Mouse (Mus musculus) kidney, adult 2 months (tissue): Measurements from ENCODE around the gene Bcar3. TPM values are rescaled to one million over a fixed set of nuclear protein-coding genes. Genes with fewer than 3 reads are reported as not detected.
A peak's percentile ranks its signal among the peaks of the same experiment; 100 is the strongest.

ENCODE experiments used
- DNase-seq: peaks from one replicate; pipeline ENCODE4 v3.0.0; 2021
- H3K27ac ChIP-seq: fragments of 200-500 bp; 2 replicates; pipeline ENCODE4 v1.5.1; 2012; ENCODE audit warnings: low read depth, low read length, control low read depth, inconsistent platforms; ENCODE audit not compliant: insufficient read depth
- H3K27me3 ChIP-seq: fragments of 200-500 bp; replicated peaks from 2 replicates; pipeline ENCODE4 v1.6.1; 2012; ENCODE audit warnings: mild to moderate bottlenecking, moderate library complexity, low read length, inconsistent platforms; ENCODE audit not compliant: control insufficient read depth, insufficient read depth
- H3K36me3 ChIP-seq: fragments of 200-500 bp; 2 replicates; pipeline ENCODE4 v1.6.1; 2012; ENCODE audit warnings: mild to moderate bottlenecking, moderate library complexity, low read length, inconsistent platforms; ENCODE audit not compliant: control insufficient read depth, insufficient read depth
- H3K4me1 ChIP-seq: fragments of 200-500 bp; 2 replicates; pipeline ENCODE4 v1.6.1; 2011; ENCODE audit warnings: low read length; ENCODE audit not compliant: control insufficient read depth, insufficient read depth
- H3K4me3 ChIP-seq: fragments of 200-500 bp; 2 replicates; pipeline ENCODE4 v1.5.1; 2011; ENCODE audit warnings: mild to moderate bottlenecking, low read depth, low read length, control low read depth; ENCODE audit not compliant: insufficient read depth
- CTCF ChIP-seq: fragments of 200-500 bp; conservative IDR thresholded peaks from 2 replicates; pipeline ENCODE4 v1.5.1; 2011; ENCODE audit warnings: low read depth, mild to moderate bottlenecking, control low read depth, low read length, moderate library complexity, mixed read lengths; ENCODE audit not compliant: insufficient read depth, insufficient read length
- POLR2A ChIP-seq: fragments of 200-500 bp; IDR thresholded peaks from one replicate; pipeline ENCODE4 v1.6.1; 2011; ENCODE audit warnings: low read depth, low read length, control low read depth
- WGBS: fragments of 180-500 bp; shearing (Covaris S2); methylation state at CpG from one replicate; pipeline ENCODE4 v1.1.7; 2018; 5-methylcytosine and 5-hydroxymethylcytosine counted together
- polyA plus RNA-seq: library from polyadenylated mRNA; depleted of rRNA; stranded (reverse); fragments of >200 nt; gene quantifications from 2 replicates; pipeline ENCODE4 v1.2.3, GENCODE M21; 2012

The Bcar3 gene
- polyA plus RNA-seq, 1 experiment: 41.3 TPM

DNA sequence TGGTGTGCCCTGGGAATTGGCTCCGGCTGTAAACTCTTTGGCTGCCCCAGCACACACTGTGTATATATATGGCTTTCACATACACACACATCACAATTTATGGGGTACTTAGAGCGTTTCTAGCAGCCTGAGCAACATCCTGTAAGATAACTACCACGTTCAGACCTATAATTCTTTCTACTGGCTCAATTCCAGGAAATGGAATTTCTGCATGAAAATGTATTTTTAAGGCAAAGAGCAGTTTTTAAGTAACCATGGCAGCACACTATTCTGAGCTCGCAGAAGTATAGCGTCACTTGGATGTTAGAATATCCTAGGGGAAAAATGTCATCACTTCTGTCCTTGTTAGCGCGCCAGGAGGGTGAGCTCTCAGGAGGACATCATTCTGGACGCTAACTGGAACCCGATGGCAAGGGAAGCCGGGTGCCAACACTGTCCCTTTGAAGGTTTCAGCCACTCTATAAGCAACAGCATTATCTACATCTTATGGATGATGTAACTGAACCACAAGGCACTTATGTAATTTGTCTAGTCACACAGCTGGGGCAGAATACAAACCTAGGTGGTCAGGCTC is 212.5 kb downstream of the Bcar3 start:
- peaks cover 22% of the 10 kb centered on the region for H3K4me1 ChIP-seq
- no peak for DNase-seq
- no peak overlapping the region for H3K27ac ChIP-seq
- no peak for TF ChIP-seq POLR2A
- no peak for TF ChIP-seq CTCF
- H3K4me3 ChIP-seq: no peak overlapping the region
- H3K27me3 ChIP-seq: no peaks in the 10 kb centered on the region
- 68% methylated on average over 10 of the region's 10 CpGs for WGBS
- no peaks in the 10 kb centered on the region for H3K36me3 ChIP-seq

GRCm38 (mm10) chr3:122507826-122508225 is 213.9 kb downstream of the Bcar3 start:
- Histone ChIP-seq H3K4me3 (no peak overlapping the region), H3K27ac (no peak overlapping the region), H3K36me3 (no peaks in the 10 kb centered on the region), H3K4me1 (peaks cover 25% of the 10 kb centered on the region), H3K27me3 (no peaks in the 10 kb centered on the region)
- DNase-seq: no peak
- WGBS: 90% methylated on average over 14 of the region's 14 CpGs
- no peak for TF ChIP-seq POLR2A
- no peak for TF ChIP-seq CTCF

DNA sequence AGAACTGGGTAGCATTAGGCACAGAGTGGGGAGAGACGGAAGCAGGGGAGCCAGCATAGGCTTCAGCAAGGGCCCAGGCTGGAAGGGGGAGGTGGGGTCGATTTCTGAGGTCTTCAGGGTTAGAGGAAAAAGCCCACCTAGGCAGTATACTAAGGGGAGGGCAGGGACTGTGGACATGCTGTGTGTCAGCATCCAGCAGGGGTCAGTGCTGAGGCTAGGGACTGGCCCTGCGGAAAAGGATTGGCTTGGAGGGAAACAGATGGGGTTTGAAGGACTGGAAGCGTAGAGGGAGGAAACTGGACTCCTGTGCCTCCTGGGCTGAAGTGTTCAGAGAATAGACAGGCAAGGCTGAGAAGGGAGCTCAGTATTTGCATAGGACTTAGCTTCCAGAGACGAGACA is 215.1 kb downstream of the Bcar3 start:
- 35% methylated on average over 5 of the region's 5 CpGs for WGBS

DNA sequence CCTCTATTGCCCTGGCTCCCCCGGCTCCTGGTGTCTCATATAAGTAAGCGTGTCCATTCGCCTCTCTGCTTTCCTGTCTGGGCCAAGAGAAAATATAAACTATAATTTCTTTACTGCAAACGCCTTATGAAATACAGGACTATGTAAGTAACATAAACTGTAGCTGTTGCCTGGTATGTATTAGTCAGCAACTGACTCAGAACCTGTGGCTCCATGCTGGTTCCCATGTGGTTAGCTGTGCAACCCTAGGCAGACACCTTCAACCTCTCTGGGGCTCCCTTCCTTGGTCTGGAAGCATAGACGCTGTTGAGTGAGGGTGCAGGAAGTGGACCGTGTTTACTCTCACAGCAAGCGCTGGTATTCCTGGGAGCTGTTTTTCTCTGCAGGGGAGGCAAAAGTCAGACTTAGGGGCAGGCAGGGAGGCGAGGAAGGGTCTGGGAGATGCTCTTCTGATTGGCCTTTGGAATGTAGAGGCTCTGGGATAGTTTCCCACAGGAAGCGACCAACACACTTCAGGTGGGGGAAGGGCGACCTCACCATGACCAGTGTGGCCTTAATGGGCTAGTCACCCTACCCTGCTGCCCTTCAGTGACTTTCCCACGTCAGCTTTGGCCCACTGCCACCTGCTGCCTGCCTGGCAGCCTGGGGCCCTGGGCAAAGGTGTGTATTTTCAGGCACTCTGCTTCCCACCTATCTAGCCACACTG is 215.8 kb downstream of the Bcar3 start:
- TF ChIP-seq CTCF (no peak), POLR2A (no peak)
- DNase-seq: peak; percentile 97
- Histone ChIP-seq H3K4me3 (no peak overlapping the region), H3K4me1 (peaks cover 28% of the 10 kb centered on the region), H3K27ac (peak overlapping the region; percentile 97), H3K36me3 (no peaks in the 10 kb centered on the region), H3K27me3 (no peaks in the 10 kb centered on the region)
- 32% methylated on average over 11 of the region's 11 CpGs for WGBS

More for the DNA sequence above, 215.1 kb downstream of the Bcar3 start:
- no peaks in the 10 kb centered on the region for H3K36me3 ChIP-seq
- no peaks in the 10 kb centered on the region for H3K27me3 ChIP-seq
- H3K4me1 ChIP-seq: peaks cover 28% of the 10 kb centered on the region
- H3K4me3 ChIP-seq: no peak overlapping the region
- peak overlapping the region; percentile 97 for H3K27ac ChIP-seq
- TF ChIP-seq POLR2A (no peak), CTCF (peak; percentile 94)
- DNase-seq: peak; percentile 78

DNA sequence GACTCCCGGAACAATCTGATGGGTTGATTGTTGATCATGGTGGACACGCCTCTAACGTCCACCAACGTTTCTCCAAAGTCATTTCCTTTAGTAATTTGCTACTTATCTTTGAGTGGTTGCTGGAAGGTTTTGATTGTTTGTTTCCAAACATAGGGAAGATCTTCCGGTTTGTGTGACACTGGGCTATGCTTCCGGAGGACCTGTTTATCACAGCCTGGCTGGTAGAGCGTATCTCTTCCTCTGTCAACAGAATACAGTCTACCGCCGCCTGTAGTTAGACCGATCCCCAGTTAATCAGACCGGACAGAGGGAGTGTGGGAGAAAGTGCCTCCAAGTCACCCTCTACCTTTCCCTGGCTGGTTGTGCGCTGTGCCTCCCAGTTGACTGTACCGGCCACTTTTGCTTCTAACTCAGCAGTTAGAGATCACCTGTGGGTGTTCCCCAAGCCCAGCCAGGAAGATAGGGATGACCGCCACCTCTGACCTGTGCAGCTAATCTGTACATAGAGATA is 216.4 kb downstream of the Bcar3 start:
- Histone ChIP-seq H3K27me3 (no peaks in the 10 kb centered on the region), H3K36me3 (no peaks in the 10 kb centered on the region), H3K27ac (peak overlapping the region; percentile 97), H3K4me1 (peaks cover 31% of the 10 kb centered on the region), H3K4me3 (peak overlapping the region; percentile 5; the same call in 1 of the 2 replicates)
- TF ChIP-seq CTCF (no peak), POLR2A (no peak)
- 22% methylated on average over 14 of the region's 14 CpGs for WGBS
- no peak for DNase-seq

DNA sequence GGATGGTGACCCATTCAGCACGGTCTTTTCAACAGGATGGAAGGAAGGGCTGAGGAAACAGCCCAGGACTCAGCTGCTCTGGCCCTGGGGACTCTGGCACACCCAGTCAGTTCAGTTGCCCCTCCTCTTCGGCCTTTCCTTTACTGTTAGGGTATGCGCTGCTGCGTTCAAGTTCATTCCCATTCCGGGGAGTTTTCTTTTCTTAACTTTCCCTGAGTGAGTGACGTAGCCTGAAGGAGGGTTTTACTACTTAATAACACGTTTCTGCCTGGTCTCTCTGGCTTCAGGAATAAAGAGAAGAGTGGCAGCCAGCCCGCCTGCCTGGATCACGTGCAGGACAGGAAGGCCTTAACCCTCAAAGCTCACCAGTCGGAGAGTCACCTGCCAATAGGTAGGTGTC is 217.0 kb downstream of the Bcar3 start:
- WGBS: 21% methylated on average over 10 of the region's 10 CpGs
- H3K4me1 ChIP-seq: peaks cover 32% of the 10 kb centered on the region
- no peak overlapping the region for H3K4me3 ChIP-seq
- peak; percentile 80 for DNase-seq
- no peaks in the 10 kb centered on the region for H3K27me3 ChIP-seq
- no peaks in the 10 kb centered on the region for H3K36me3 ChIP-seq
- peak overlapping the region; percentile 97 for H3K27ac ChIP-seq
- no peak for TF ChIP-seq POLR2A
- TF ChIP-seq CTCF: no peak
